In the genomic region with DNA sequence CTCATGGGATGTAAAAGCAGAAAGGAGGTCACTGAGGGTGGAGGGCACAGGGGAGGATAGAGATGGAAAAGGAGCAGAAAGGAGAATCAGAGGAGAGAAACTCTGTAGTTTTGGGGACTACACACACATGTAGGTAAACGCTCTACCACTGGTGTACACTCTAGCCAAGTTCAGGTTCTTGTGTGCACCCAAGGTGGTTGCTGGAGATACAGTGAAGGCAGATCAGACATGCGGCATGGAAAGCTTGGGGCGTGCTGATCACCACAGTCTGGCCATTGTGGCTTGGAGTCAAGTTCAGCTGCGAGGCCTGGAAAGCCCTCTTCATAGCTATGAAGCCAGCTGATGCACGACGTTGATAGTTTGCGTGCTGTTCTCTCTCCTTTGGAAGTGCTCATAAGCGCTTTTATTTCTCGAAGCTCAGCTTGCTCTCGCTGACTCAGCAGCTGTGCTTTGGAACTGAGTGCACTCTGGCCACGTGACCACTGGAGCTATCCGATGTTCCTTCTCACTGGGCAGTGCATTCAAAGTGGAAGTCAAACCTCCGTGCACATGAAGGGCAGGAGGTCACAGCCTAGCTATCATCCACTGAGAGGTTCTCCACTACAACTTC, we compare ENCODE assay signal across 9 mouse cellular contexts.
DNase-seq lines count a peak whose midpoint lies in the region; ATAC-seq and TF ChIP-seq lines count a peak whose summit lies in the region.
"Had no signal": no experiment of that assay in that cellular context is flagged by ENCODE, and none has a peak within 500 bp of the region (broad histone marks: within the 10 kb centered on the region; RNA-seq: fewer than 3 reads in every experiment).

No protein-coding gene starts in this region.

- no peak overlapping the region for H3K9ac ChIP-seq in CH12.LX (ENCODE audit: insufficient read depth, low read depth)
- no peak overlapping the region for H3K9ac ChIP-seq in intestine, embryonic 16.5 days (ENCODE audit: low read depth, low read length)
- H3K9ac ChIP-seq: midbrain, embryonic 12.5 days had no signal

- dilution Hi-C loops in CH12.LX (cut with MboI; ENCODE audit: extremely low pct_ligation_motif_present, extremely low pct_unique_long_range_greater_than_20kb, low sequenced_read_pairs) = no loop called here

- DNase-seq in heart, adult 18-20 months = peak; percentile 75 to 81
- no peak for DNase-seq in heart, embryonic 10.5 days (ENCODE audit: low spot score)
- DNase-seq in CH12.LX (ENCODE audit: extremely low read depth) = no peak
- DNase-seq in cerebellum, postnatal 36 days = peak; percentile 9
- peak; percentile 83 for DNase-seq in lung, postnatal 10 days
- DNase-seq in thymus, postnatal 4 days = no peak
- DNase-seq in urinary bladder, adult 2 months (ENCODE audit: low spot score) = no peak

- peak; percentile 28; the same call in 1 of the 2 replicates for ATAC-seq in intestine, embryonic 16.5 days

- H3K36me3 ChIP-seq in heart, embryonic 10.5 days = no peaks in the 10 kb centered on the region
- no peaks in the 10 kb centered on the region for H3K36me3 ChIP-seq in CH12.LX (replicated peaks in 1 of 2; ENCODE audit: control insufficient read depth in 1 of 2, insufficient read depth in 1 of 2, low read length in 1 of 2)
- H3K36me3 ChIP-seq in intestine, embryonic 16.5 days (ENCODE audit: control insufficient read depth, insufficient read depth, low read length) = peaks cover 6% of the 10 kb centered on the region; the same call in 1 of the 2 replicates

- 68% methylated on average over 13 of the region's 13 CpGs for WGBS in heart, embryonic 10.5 days
- WGBS in intestine, embryonic 16.5 days = 57% methylated on average over 13 of the region's 13 CpGs

- H3K4me1 ChIP-seq in heart, embryonic 10.5 days = no peaks in the 10 kb centered on the region; the same call in 1 of the 2 replicates
- peaks cover 8 to 19% of the 10 kb centered on the region in 2 experiments; a peak in 3 of 4 replicates for H3K4me1 ChIP-seq in CH12.LX (ENCODE audit: control insufficient read depth in 1 of 2, insufficient read depth in 2 of 2)
- peaks cover 4% of the 10 kb centered on the region; the same call in 1 of the 2 replicates for H3K4me1 ChIP-seq in intestine, embryonic 16.5 days (ENCODE audit: control insufficient read depth, insufficient read depth, low read length)
- H3K4me1 ChIP-seq: midbrain, embryonic 12.5 days had no signal

- no peak for TF ChIP-seq CTCF in CH12.LX (conservative IDR thresholded peaks at IDR 0.05 in 1 of 2, IDR thresholded peaks at IDR 0.05 in 1 of 2; ENCODE audit: low read depth in 2 of 2, low read length in 2 of 2)

- no peak overlapping the region for H3K27ac ChIP-seq in heart, embryonic 10.5 days
- H3K27ac ChIP-seq in CH12.LX (ENCODE audit: insufficient read depth, low read depth) = no peak overlapping the region
- peak overlapping the region; percentile 36 for H3K27ac ChIP-seq in intestine, embryonic 16.5 days (ENCODE audit: low read length)
- H3K27ac ChIP-seq: midbrain, embryonic 12.5 days had no signal

- 0 out of 2 replicates have a peak, but pooled peaks cover 6% of the 10 kb centered on the region for H3K27me3 ChIP-seq in heart, embryonic 10.5 days (ENCODE audit: insufficient read depth, poor library complexity, severe bottlenecking)
- peaks cover 9% of the 10 kb centered on the region for H3K27me3 ChIP-seq in CH12.LX (replicated peaks)
- no peaks in the 10 kb centered on the region for H3K27me3 ChIP-seq in intestine, embryonic 16.5 days (replicated peaks; ENCODE audit: control insufficient read depth, insufficient read depth, low read length)
- H3K27me3 ChIP-seq: midbrain, embryonic 12.5 days had no signal

- no peaks in the 10 kb centered on the region for H3K79me2 ChIP-seq in CH12.LX (replicated peaks; ENCODE audit: control insufficient read depth, extremely low read depth, insufficient read depth, poor library complexity, severe bottlenecking)

- in situ Hi-C loops in CH12.LX (cut with MboI; ENCODE audit: low pct_ligation_motif_present, low pct_unique_long_range_greater_than_20kb, low sequenced_read_pairs) = no loop called here

- no peak overlapping the region for H3K4me3 ChIP-seq in heart, embryonic 10.5 days
- no peak overlapping the region for H3K4me3 ChIP-seq in CH12.LX (replicated peaks in 1 of 3; ENCODE audit: low read depth in 2 of 3, low read length in 2 of 3, poor library complexity in 1 of 3)
- H3K4me3 ChIP-seq in intestine, embryonic 16.5 days (ENCODE audit: low read length) = no peak overlapping the region
- H3K4me3 ChIP-seq: midbrain, embryonic 12.5 days had no signal

- H3K4me2 ChIP-seq in CH12.LX (ENCODE audit: insufficient read depth, low read depth, poor library complexity, severe bottlenecking) = no peak overlapping the region
- H3K4me2 ChIP-seq in intestine, embryonic 16.5 days (ENCODE audit: low read depth, low read length) = no peak overlapping the region
- H3K4me2 ChIP-seq: midbrain, embryonic 12.5 days had no signal

- H3K9me3 ChIP-seq in heart, embryonic 10.5 days = no peaks in the 10 kb centered on the region
- peaks cover 3% of the 10 kb centered on the region for H3K9me3 ChIP-seq in CH12.LX (replicated peaks; ENCODE audit: low read length)
- peaks cover 6% of the 10 kb centered on the region; the same call in 1 of the 2 replicates for H3K9me3 ChIP-seq in intestine, embryonic 16.5 days (ENCODE audit: control insufficient read depth, low read length)
- H3K9me3 ChIP-seq: midbrain, embryonic 12.5 days had no signal

- TF ChIP-seq EP300 in CH12.LX (IDR thresholded peaks at IDR 0.05; ENCODE audit: low read length) = no peak

- no peak for TF ChIP-seq POLR2A in CH12.LX (IDR thresholded peaks at IDR 0.05; ENCODE audit: low read depth, low read length)

- no peak for TF ChIP-seq RAD21 in CH12.LX (IDR thresholded peaks at IDR 0.05; ENCODE audit: low read depth, low read length)

TF ChIP-seq in CH12.LX, 34 proteins besides CTCF, POLR2A, EP300 and RAD21:
- TF ChIP-seq MAX (IDR thresholded peaks at IDR 0.05; ENCODE audit: low read length) = no peak
- TF ChIP-seq PAX5 (IDR thresholded peaks at IDR 0.05; ENCODE audit: low read length) = no peak
- no peak for TF ChIP-seq NELFE (IDR thresholded peaks at IDR 0.05; ENCODE audit: low read depth, low read length)
- TF ChIP-seq RCOR1 (conservative IDR thresholded peaks at IDR 0.05; ENCODE audit: low read depth, low read length) = no peak
- peak; percentile 83 for TF ChIP-seq MAFK (IDR thresholded peaks at IDR 0.05; ENCODE audit: insufficient replicate concordance, low read length)
- TF ChIP-seq HCFC1 (IDR thresholded peaks at IDR 0.05; ENCODE audit: low read depth, low read length) = no peak
- TF ChIP-seq IRF4 (IDR thresholded peaks at IDR 0.05; ENCODE audit: low read depth, low read length) = no peak
- TF ChIP-seq USF2 (conservative IDR thresholded peaks at IDR 0.05; ENCODE audit: low read depth, low read length) = 0 out of 2 replicates have a peak, but pooled peaks have one; percentile 28
- peak; percentile 44; the same call in 1 of the 2 replicates for TF ChIP-seq USF1 (IDR thresholded peaks at IDR 0.05; ENCODE audit: low read depth, low read length)
- TF ChIP-seq ETS1 (conservative IDR thresholded peaks at IDR 0.05; ENCODE audit: low read depth, low read length) = no peak
- no peak for TF ChIP-seq ZNF384 (IDR thresholded peaks at IDR 0.05; ENCODE audit: low read depth, low read length)
- no peak for TF ChIP-seq CHD1 (IDR thresholded peaks at IDR 0.05; ENCODE audit: low read depth, low read length)
- no peak for TF ChIP-seq E2F4 (IDR thresholded peaks at IDR 0.05; ENCODE audit: insufficient replicate concordance, low read depth, low read length)
- no peak for TF ChIP-seq UBTF (IDR thresholded peaks at IDR 0.05; ENCODE audit: low read depth, low read length)

Comparison
In these comparisons a context has a peak if more than half of its experiments do, and no peak if none do; other contexts are left out.
1. DNase-seq: peak in heart, adult 18-20 months (2 of 2), cerebellum, postnatal 36 days (2 of 2) and lung, postnatal 10 days (single experiment); none in heart, embryonic 10.5 days (single experiment), CH12.LX (single experiment), thymus, postnatal 4 days (single experiment) and urinary bladder, adult 2 months (single experiment).